ENCODE assay signal across 1 mouse cellular context in genomic region chr5:76159555-76159954, GRCm38 (mm10).
A peak's percentile ranks its signal among the peaks of the same experiment; 100 is the strongest.
TF ChIP-seq lines count a peak whose summit lies in the region.

No protein-coding gene starts in this region.

TF ChIP-seq in CH12.LX, 34 proteins besides CTCF, POLR2A, EP300 and RAD21:
- no peak for TF ChIP-seq CHD1 (IDR thresholded peaks at IDR 0.05; ENCODE audit: low read depth, low read length)
- peak; percentile 9; the same call in 1 of the 2 replicates for TF ChIP-seq SMC3 (IDR thresholded peaks at IDR 0.05; ENCODE audit: low read depth, low read length)
